Comparison of ENCODE assay signal across 8 mouse cellular contexts in genomic region chr1:119835726-119836478, GRCm38 (mm10). TPM values are rescaled to one million over a fixed set of nuclear protein-coding genes. Genes with fewer than 3 reads are reported as not detected.
DNase-seq lines count a peak whose midpoint lies in the region; ATAC-seq and TF ChIP-seq lines count a peak whose summit lies in the region.

No protein-coding gene starts in this region.

- DNase-seq in lung, embryonic 14.5 days = peak; percentile 35
- no peak for DNase-seq in lung, postnatal 10 days
- peak; percentile 7 for DNase-seq in embryo, embryonic 11 days
- DNase-seq in induced T-regulatory cell, adult 2 months (ENCODE audit: low read depth) = peak; percentile 65
- no peak for DNase-seq in ovary, postnatal 10 days (ENCODE audit: low spot score)
- DNase-seq in gastrocnemius, adult 8-10 months (ENCODE audit: low spot score in 2 of 2) = no peak
- DNase-seq in frontal cortex, postnatal 10 days (ENCODE audit: low spot score in 2 of 2) = no peak

- no peak for ATAC-seq in lung, embryonic 14.5 days (ENCODE audit: insufficient read depth)
- ATAC-seq in neural tube, embryonic 14.5 days (ENCODE audit: low read depth) = no peak

- no peaks in the 10 kb centered on the region for H3K36me3 ChIP-seq in lung, embryonic 14.5 days (ENCODE audit: insufficient read depth)
- no peaks in the 10 kb centered on the region for H3K36me3 ChIP-seq in neural tube, embryonic 14.5 days (ENCODE audit: control insufficient read depth, insufficient read depth, low read length)

- H3K9me3 ChIP-seq in lung, embryonic 14.5 days (ENCODE audit: low read depth, low read length) = no peaks in the 10 kb centered on the region
- H3K9me3 ChIP-seq in neural tube, embryonic 14.5 days (ENCODE audit: control insufficient read depth, low read length) = no peaks in the 10 kb centered on the region

- H3K9ac ChIP-seq in lung, embryonic 14.5 days = peak overlapping the region; percentile 87
- H3K9ac ChIP-seq in neural tube, embryonic 14.5 days (replicated peaks; ENCODE audit: low read depth, low read length) = peak overlapping the region; percentile 90; the same call in 1 of the 2 replicates

- WGBS in lung, embryonic 14.5 days = 9% methylated on average over 9 of the region's 9 CpGs
- 11% methylated on average over 9 of the region's 9 CpGs for WGBS in neural tube, embryonic 14.5 days

- H3K4me2 ChIP-seq in lung, embryonic 14.5 days = peak overlapping the region; percentile 73
- peak overlapping the region; percentile 78 for H3K4me2 ChIP-seq in neural tube, embryonic 14.5 days (ENCODE audit: low read depth, low read length)

- peak overlapping the region; percentile 81 for H3K4me3 ChIP-seq in lung, embryonic 14.5 days (ENCODE audit: low read depth, low read length)
- H3K4me3 ChIP-seq in neural tube, embryonic 14.5 days (ENCODE audit: low read depth, low read length) = peak overlapping the region; percentile 78

- H3K27ac ChIP-seq in lung, embryonic 14.5 days (ENCODE audit: low read depth) = no peak overlapping the region
- no peak overlapping the region for H3K27ac ChIP-seq in neural tube, embryonic 14.5 days (ENCODE audit: low read depth, low read length)

- no peak for TF ChIP-seq CTCF in lung, embryonic 14.5 days (IDR thresholded peaks at IDR 0.05; ENCODE audit: low read depth)

- H3K4me1 ChIP-seq in lung, embryonic 14.5 days (ENCODE audit: insufficient read depth) = 0 out of 2 replicates have a peak, but pooled peaks cover 4% of the 10 kb centered on the region
- H3K4me1 ChIP-seq in neural tube, embryonic 14.5 days (ENCODE audit: control insufficient read depth, insufficient read depth, low read length) = peaks cover 11% of the 10 kb centered on the region; the same call in 1 of the 2 replicates

- no peaks in the 10 kb centered on the region for H3K27me3 ChIP-seq in lung, embryonic 14.5 days (ENCODE audit: insufficient read depth, low read length)
- no peaks in the 10 kb centered on the region for H3K27me3 ChIP-seq in neural tube, embryonic 14.5 days (ENCODE audit: control insufficient read depth, insufficient read depth, low read length)

RNA-seq across cellular contexts. Expression of gene Ptpn4, which starts 1.5 kb away (rescaled TPM):
- polyA plus RNA-seq in lung, embryonic 14.5 days (2014; fragmentation: Nextera tagmentation; extraction: Ambion mirVana) = 13.9 and 15.7 TPM in 2 replicates
- 18.0 and 19.1 TPM in 2 replicates for polyA plus RNA-seq in neural tube, embryonic 14.5 days (2014; fragmentation: Nextera tagmentation; extraction: Ambion mirVana)
- 10 to 100 TPM; 21.6 to 36.6 (median 28.2) TPM for total RNA-seq in gastrocnemius, adult 8-10 months (2022)

Comparison
In these comparisons a context has a peak if more than half of its experiments do, and no peak if none do; other contexts are left out.
1. DNase-seq: peak in lung, embryonic 14.5 days (single experiment), embryo, embryonic 11 days (single experiment) and induced T-regulatory cell, adult 2 months (single experiment); none in lung, postnatal 10 days (single experiment), ovary, postnatal 10 days (single experiment), gastrocnemius, adult 8-10 months (0 of 2) and frontal cortex, postnatal 10 days (0 of 2).